Mouse (Mus musculus) cerebellum, postnatal 4 days (tissue): Measurements from ENCODE around the gene Kit.

ENCODE experiments used
- DNase-seq, 2 experiments: peaks; one replicate each; pipeline ENCODE4 v3.0.0; 2022; ENCODE audit warnings: low spot score in 2 of 2, mixed read lengths in 1 of 2

Kit gene

DNA sequence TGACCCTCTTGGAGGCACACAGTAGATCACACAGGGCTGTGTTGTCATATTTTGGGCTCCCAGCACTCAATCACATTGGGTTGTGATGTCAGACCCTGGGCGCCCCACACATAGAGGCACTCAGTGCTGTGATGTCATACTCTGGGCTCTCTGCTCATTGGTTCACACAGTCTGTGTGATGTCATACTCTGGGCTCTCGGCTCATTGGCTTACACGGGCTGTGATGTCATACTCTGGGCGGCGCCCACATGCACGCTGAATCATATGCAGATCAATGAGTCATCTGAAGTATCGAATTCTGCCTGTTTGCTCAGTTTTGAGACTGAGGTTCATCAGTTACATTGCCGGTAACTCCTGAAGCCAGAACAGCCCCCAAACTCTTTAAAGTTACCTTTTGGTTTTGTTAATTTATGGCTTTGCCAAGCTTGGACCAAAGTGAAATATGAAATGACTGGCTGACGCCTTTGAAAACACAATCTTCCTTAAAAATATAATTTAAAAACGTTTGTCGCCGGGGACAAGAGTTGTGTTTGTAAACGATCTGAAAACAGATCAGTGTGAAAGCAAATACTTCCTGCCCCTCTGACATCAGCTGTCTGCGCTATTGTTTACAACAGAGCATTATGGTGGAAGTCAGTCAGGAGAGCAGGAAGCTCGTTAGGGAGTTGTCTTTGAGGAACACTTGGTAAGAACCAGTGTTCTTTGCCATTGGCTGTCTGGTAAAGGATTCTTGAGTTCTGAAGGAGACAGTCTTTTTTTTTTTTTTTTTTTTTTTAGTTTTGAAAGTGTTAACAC lies 15.0 kb downstream of the Kit start:
- no peak for DNase-seq

DNA sequence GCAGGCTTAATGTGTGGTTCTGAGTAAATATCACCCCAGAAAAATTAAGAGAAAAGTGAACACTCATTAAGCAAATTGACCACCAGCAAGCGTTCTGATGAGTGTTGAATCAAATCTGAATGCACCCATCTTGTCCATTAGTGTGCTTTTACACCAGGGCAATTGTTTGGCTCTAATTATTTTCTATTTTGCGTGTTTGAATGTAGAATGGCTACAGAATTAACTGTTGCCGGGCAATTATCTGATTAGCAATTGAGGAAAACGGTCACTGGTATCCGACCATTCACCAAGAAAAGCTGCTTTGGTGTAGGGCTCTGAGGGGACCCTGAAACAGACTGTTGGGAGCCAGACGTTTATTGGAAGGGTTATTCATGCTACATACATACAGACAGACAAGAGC lies 16.2 kb downstream of the Kit start:
- no peak for DNase-seq

DNA sequence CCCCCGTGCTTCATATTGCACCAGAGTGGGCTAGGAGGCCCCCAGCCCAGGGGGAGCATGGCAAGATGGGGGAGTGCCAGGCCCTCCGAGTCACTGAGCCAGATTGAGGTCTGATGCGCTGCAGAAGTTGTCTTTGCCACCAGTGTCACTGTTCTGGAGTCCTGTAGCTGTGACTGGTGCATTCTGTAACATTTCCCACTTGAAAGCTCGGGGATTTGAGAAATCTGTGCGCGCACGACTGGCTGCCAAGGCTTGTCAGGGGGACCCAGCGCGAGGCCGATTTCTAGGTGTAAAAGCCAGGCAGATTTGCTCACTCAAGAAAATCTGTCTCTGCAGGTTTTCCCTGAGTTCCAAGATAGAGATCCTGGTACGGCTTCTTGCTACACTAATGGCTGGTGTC lies 16.9 kb downstream of the Kit start:
- DNase-seq, result no peak

DNA sequence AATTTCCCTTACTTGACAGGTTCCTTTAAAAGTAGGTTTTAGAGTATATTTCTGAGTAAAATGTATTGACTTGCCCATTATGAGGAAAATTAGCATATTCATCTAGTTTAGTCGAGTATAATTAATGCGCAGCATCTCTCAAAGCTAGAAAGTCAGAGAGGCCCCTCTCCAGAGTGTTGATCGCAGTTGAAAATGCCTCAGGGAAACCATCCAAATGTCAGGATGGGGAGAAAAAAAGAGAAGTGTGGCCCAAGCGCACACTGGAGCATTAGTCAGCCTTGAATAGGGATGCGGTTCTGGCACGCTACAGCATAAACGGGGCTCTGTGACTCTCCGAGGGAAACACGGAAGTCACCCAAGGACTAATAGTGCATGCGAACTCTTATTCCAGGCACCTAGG lies 20.6 kb downstream of the Kit start:
- DNase-seq, result no peak

DNA sequence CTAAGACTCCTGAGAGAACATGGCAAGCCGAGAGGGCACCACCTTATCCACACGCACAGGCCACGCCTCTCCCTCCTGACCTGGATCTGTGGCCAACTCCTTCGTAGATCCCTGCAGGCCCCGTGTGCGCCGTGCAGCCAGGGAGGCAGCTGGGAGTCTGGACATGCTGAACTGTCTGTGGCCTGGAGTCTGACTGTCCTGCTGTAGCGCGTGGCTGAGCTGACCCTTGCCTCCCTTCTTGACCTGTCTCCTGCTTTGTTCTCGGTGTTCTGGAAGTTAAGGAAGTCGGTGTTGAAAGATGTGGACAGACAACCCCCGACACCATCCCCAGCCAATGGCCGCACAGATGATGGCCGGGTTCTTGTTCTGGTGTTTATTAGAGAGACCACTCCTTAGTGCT lies 21.5 kb downstream of the Kit start:
- no peak for DNase-seq

DNA sequence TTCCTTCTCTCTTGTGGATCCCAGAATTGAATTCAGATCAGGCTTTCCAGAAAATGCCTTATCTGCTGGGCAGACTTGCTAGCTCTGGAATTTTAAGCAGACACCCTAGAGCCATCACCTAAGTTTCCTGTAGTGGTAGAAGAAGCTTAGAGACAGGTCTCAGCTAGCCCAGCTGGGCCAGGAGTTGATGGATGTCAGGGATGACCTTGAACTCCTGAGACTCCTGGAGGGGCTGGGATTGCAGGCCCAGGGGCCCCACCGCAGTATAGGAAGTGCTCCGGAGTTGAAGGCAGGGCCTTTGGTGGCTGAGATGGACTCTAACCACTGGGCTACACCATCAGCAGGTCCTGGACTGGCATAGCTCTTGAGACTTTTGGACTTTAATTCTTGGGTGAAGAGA lies 22.6 kb downstream of the Kit start:
- no peak for DNase-seq

DNA sequence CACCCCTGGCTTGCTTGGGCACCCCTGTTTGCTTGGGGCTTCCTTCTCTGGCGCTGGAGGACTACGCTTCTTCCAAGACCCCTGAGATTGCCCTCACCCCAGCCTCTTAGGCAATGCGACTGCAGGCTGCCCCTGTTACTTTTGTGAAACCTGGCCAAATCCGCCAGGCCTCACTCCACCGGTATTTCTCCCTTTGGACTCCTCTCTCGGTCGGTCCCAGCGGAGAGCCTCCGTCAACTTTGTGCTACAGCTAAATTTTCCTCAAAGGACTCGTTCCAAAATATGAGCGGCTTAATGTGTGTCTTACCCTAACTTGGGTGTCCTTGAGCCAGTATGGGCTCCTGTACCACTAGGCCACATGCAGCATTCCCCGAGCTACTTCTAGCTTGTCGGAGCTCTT lies 23.8 kb downstream of the Kit start:
- no peak for DNase-seq

DNA sequence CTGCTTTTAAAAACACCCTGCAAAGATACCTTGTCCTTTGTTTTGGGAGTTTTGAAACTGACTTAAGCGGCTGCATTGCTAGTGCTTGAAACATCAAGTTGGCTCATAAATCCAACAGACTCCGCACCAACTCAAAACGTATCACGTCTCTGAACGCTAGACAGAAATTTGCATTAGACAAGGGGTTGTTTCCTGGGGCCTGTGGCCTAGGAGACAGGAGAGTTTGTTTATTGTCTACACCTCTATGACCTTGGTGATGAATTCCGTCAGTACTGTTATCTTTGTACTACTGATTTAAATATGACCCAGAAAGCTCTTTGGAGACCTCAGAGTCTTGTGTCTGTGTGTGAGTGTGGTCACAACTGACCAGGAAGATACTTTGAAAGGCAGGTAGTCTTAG lies 25.3 kb downstream of the Kit start:
- no peak for DNase-seq

DNA sequence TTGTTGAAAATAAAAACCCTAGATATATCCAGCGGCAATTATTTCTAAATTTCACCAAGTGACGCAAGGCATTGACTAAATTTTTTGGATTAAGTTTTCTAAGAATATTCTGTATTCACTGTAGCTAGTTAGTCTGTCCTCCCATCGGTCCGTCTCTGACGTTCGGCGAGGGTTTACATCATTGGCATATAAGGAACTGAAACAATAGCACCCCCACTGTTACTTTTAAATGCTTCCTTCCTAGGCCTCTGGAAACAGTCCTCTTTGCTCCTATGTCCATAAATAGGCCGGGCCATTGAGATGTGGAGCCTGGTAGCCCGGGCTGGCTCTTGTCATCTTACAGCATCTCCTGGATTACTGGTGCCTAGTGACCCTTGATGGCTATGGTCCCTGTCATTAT lies 29.5 kb downstream of the Kit start:
- DNase-seq, result no peak

DNA sequence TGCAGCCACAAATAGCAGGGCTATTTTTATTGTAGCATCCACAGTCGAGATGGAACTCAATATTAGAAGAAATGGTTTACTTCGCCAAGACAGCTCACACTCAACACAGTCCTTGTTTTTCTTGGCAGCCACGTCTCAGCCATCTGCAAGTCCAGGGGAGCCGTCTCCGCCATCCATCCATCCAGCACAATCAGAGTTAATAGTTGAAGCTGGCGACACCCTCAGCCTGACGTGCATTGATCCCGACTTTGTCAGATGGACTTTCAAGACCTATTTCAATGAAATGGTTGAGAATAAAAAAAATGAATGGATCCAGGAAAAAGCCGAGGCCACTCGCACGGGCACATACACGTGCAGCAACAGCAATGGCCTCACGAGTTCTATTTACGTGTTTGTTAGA lies 32.2 kb downstream of the Kit start:
- no peak for DNase-seq

DNA sequence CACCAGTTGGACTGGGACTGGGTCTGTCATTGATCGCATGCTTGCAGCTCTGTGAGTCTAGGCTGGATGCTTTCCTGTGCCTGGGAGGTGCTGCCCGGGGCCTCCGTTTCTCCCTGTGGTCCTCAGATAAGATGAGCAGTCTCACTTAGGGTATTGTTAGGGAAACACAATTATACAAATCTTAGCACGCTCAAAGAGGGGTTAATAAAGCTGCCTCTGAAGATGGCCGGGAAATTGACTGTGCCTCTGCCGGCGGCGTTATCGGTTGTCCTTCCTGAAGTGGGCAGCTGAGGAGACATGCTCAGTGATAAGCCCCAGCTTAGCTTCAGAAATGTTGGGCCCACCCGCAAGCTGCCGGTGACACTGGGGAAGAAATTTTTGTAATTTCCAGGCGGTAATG lies 33.3 kb downstream of the Kit start:
- no peak for DNase-seq

DNA sequence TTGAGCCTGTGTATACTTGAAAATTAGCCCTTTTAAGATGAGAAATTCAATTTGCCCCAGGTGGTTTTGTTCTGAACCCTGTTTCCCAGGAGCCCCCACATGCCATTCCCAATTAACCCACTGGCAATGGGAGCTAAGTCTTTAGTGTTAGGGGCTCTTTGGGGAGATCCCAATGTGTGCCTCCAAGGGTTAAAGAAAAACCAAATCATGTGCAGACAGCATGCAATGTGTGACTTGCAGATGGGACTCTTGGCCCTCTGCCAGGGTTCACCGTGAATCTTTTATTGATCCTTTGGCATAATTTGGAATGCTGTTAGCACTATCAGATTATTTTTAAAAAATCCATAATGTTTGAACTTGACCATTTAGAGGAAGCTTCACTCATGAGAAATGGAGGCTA lies 37.7 kb downstream of the Kit start:
- DNase-seq, result peak in 1 of 2 experiments; percentile 68

DNA sequence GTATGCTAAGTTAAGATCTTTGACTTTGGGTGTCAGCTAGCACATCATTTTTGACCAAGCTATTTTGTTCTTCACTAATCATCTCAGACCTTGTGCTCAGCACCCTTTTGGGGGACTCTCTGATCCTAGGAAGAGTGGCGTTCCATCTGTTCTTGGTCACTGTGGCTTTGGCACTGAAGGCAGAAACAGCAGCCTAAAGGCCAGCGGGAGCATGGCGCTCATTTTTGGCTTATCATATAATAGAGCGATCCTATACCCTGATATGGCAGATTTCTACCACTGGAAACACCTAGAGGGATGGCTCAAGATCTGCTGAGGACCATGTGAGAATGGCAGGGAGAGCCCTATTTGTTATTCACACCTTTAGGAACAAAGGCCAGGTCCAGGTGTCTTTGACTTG lies 38.2 kb downstream of the Kit start:
- DNase-seq, result no peak

DNA sequence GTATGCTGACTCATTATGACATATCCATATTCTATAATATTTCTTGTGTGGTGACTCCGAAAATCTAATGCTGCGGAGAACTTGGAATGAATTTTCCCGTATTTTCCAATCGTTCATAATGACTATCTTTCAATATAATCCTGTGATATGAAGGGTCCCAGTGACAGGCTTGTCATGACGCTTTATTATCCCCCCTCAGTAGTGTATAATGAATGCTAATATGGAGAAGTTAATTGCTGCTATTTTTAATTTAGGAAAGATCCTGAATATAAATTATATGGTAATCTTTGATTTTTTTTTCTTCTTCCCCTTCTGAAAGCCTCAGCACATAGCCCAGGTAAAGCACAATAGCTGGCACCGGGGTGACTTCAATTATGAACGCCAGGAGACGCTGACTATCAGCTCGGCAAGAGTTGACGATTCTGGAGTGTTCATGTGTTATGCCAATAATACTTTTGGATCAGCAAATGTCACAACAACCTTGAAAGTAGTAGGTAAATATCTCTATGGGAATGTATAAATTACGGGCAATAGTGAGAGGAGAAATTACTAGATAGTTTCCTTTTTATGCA lies 40.4 kb downstream of the Kit start:
- DNase-seq, result no peak

DNA sequence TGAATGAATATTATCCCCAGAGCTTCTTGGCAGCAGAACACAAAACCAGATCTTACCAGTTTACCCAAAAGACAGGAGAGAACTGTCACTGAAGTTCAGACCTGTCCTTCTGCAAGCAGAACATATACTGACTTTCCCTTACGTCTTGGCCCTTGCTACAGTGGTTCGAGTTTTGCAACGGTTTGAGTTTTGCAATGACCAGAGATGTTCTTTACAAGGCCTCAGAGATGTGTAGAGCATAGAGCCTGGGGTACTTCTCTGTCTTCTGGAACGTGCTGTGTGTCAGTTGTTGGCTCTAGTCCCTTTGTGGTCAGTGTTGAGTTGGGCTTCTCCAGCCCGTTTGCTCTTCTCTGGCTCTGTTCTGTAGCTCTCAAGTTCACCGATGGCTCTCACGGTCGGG lies 40.9 kb downstream of the Kit start:
- no peak for DNase-seq

DNA sequence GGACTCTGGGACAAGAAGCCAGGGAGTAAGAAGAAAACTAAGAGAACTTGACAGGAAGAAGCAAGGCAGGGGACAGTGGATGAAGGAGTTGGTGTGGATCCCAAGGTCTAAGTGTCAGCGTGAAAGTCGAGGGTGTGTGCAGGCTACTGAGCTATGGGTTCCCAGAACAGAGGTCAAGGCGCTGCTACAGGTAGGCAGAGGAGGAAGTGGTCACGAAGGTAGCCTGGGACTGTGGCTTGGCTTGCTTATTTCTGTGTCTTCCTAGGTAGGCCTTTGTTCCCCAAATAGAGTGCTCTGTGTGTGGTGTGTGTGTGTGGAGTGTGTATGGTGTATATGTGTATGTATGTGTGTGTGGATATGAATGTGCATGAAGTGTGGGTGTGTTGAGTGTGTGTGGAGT lies 47.7 kb downstream of the Kit start:
- DNase-seq, result no peak

DNA sequence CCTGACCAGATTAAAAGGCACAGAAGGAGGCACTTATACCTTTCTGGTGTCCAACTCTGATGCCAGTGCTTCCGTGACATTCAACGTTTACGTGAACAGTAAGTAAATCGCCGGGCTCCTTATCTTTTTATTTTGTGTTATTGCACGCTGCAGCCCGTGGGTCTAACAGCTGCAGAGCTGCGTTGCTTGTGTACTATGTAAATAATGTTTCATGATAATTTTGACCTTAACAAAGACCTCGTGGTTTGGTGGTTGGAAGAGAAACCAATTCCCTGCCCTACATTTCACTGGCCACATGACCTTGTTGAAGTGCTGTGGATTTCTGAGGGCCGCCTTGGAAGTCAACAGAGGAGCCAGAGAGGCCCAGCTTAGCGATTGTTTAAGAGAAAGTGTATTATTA lies 48.3 kb downstream of the Kit start:
- no peak for DNase-seq

DNA sequence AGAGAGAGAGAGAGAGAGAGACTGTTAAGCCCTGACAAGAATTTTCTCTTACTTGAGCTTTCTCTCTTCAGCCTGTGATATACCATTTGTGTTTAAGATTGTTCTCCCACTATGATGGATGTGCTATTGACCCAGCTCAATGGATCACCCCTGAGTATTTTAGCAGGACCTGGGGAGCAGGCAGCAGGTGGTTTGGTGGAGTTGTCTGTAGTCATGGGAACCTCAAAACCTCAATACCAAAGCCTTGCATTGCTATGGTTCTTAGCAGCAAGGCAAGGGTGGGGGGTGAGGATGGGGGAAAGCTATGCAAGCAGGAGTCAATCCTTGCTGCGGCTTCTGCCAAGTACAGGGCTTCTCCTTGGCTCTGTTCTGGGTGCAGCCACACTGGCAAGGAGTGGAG lies 48.8 kb downstream of the Kit start:
- DNase-seq, result no peak

DNA sequence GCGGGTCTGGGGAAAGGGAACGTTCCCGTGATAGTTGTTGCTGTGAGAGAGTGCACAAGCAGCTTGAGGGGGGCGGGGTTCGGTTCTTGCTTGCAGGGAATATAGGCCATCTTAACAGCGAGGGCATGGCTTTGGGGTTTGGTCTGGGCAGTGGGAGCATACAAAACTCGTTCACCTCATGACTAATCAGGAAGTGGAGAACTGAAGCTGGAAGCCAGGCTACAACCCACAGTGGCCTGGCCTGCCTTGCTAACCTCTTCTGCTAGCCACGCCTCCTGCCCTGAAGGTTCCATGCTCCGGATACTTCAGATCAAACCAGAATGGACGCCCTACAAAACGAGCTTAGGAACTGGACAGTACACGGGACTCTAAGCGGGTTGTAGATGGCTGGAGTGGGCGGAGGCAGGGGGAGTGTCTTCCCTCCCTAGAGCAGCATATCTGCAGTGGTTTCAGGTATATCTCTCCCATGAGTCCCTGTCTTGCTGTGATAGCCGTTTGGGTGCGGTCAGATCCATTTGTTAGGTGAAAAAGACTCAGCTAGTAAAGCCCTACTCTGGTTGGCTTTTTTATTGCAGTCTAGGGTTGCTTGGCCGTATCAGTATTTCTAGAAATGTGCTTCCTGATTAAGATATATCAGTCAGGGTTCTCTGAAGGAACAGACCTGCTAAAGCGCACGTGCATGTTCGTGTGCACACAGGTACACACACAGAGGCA lies 49.4 kb downstream of the Kit start:
- no peak for DNase-seq

DNA sequence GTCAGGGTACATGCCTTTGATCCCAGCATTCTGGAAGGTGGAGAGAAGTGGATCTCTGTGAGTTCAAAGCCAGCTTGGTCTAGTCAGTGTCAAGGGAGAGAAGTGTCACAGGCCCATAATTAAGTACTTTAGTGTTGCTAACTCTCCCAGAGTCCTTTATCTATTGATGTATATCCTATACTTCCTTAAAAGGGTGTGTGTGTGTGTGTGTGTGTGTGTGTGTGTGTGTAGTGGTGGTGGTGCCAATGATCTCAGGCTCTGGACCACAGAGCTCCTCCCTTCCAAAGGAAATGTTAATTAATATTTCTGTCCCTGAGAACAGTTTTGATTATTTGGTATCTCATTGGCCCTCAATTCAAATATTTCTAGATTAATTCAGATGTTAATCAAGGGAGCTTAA lies 50.3 kb downstream of the Kit start:
- no peak for DNase-seq

DNA sequence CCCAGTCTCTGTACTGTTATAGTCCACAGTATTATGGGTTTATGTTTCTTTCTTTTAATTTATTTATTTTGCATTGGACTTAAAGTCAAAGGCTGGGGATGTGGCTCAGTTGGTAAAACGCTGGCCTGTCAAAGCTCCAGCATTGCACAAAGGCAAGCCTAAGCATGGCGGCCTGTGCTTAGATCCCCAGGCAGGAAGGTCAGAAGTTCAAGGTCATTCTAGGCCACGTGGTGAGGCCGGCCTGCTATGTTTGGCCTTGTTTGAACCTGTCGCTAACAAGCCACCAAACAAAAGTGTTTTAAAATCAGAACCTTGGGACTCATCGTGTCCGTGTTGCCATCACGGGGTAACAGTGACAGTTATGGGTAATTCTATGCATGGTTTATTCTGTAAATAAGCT lies 51.6 kb downstream of the Kit start:
- DNase-seq, result no peak

DNA sequence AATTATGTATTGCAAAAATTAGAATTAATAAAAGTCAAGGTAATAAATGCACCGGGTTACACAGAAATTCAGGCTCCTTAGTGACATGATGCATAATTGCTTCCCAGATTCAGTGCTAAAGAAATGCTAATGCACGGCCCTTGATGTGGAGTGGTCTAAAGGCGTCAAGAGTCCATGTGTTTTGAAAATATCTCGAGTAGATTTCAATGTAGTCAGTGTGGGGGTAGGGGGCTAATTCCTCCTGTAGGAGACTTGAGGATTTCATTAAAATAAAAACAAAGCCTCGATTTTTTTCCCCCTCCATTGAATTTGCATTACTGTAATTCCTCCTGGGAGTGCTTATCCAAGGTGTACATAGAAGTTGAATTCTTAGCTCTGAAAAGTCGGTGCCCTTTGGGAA lies 52.0 kb downstream of the Kit start:
- no peak for DNase-seq

DNA sequence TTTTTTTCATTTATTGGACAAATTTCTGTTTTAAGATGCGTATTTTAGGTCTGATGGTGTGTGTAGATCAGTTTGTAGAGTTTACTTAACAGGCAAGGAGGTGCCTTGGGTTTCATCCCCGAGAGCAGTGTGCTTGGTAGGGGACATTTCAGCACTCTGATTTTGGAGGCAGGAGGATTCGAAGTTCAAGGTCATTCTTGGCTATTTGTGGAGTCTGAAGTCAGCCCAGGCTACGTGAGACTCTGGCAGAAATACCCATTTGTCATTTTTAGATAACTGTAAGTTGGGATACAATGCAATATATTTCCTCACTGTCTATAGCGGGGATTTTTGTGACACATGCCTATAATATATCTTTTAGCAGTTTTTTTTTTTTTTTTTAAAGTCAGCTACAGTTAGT lies 57.5 kb downstream of the Kit start:
- no peak for DNase-seq
